Mouse (Mus musculus) ovary, postnatal 10 days (tissue): Measurements from ENCODE around the gene Foxo3.

Experiments used
- DNase-seq: peaks from one replicate; pipeline ENCODE4 v3.0.0; 2022; ENCODE audit warnings: low spot score

Gene Foxo3

DNA sequence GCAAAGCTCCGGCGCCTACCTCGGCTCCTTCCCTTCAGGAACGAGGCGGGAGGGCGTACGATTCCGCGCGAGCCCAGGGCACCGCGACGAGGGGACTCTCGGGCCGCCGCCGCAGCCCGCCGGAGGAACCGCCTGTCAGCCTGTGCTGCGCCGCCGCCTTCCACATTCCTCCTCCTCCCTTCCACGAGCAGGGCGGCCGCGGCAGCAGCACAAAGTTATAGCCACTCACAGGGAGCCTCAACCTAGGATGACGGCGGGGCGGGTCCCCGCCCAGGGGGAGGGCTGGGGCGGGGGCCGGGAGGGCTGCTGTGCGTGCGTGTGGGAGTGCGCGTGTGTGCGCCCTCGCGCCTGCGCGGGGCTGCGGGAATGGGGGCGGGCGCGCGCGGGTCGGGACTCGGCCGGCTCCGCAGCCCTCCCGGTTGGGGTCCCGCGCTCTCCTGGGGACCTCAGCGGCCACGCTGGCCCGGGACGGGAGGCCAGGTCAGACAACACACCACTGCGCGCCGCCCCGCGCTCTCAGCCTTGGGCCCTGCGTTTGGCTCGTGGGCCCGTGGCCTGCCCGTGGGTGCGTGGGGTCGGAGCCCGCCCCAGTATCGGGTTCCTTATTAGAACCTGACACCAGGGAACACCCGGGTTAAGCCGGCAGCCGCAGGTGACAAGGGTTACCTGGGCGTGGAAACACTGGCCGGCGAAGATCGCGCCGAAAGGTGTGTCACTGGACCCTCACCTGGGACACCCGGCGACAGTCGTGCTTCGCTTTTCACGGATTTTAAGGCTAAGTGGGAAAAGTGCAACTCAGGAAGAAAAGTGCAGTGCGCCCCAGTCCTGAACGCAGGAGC, at the start of gene Foxo3:
Gene Foxo3, minus strand, starts transcription at position 249 of the 839 bp plus-strand sequence.
- peak; percentile 77 for DNase-seq

DNA sequence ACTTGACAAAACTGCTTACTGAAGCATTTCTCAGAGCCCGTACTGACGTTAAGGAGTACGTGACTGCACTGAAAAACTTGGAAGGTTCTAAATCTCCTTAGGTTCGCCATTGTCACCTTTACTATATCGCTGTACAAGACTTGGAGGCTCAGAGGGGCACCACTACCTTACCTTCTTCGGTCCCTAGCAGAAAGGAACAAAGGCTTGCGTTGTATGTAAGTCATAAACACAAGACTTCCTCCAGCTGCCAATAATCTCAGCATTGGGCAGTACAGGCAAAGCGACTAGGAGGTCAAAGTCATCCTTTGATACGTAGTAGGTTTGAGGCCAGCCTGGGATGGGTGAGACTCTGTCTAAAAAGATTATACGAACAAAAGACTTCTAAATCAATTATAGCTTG, 48.8 kb upstream of the Foxo3 start:
- no peak for DNase-seq

DNA sequence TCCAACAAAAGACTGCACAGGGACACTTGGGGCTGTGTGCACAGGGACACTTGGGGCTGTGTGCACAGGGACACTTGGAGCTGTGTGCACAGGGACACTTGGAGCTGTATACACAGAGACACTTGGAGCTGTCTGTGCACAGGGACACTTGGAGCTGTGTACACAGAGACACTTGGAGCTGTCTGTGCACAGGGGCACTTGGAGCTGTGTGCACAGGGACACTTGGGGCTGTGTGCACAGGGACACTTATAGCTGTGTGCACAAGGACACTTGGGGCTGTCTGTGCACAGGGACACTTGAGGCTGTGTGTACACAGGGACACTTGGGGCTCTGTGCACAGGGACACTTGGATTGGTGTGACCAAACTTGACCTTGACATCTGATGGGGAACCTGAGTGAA, 47.4 kb upstream of the Foxo3 start:
- DNase-seq: no peak

DNA sequence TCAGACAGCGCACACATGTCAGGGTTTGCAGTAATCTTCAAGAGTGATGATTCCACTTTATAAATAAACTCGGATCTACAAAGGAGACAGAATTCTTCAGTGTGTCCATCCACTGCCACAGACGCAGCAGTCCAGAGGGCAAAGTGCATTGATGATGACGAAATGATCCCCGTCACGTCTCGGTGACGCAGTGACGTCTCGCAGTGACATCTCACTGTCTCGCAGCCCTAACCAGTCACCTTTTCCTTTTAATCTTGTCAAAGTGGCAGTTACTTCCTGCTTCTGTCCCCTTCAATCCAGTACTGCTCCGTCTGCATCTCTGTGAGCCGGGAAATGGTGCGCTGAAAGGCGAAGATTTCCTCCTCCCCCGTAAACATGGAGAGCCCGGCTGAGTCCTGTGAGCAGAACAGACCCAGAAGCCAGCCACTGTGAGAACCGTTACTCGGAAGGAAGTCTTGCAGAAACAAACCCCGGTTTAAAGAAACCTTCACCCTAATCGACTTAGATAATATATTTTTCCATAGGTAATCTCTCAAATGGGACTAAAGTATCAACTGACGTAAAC, 36.7 kb upstream of the Foxo3 start:
- no peak for DNase-seq

DNA sequence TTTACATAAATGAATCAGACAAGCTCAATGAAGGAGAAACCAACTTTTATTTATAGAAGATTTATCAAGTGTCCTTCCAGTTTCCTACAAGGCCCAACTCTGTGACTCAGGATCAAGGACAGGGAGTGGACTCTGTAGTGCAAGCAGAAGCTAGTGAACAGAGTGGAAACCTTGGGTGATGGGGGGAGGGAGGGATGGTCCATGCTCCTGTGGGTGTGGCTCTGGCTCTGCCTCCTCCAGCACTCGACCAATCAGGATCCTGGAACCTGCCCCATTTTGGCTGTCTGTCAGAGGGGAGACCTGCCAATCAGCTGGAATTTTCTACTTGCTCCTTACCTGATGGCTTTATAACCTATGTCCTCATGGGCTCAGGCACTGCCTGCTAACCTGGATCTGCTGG, 36.0 kb upstream of the Foxo3 start:
- DNase-seq: no peak

DNA sequence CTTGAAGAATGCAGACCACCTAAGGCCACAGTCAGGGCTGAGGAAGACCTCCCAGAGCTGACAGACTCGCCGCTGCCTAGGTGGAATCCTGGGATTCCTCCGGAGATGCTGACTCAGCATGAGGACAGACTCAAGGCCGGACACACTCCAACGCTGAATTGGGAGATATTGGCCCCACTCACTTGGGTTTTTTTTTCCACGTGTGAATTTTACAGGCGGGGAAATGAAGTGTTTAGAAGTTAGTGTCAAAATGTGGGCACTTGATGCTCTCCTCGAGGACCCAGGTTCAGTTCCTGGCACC, 32.1 kb upstream of the Foxo3 start:
- no peak for DNase-seq

DNA sequence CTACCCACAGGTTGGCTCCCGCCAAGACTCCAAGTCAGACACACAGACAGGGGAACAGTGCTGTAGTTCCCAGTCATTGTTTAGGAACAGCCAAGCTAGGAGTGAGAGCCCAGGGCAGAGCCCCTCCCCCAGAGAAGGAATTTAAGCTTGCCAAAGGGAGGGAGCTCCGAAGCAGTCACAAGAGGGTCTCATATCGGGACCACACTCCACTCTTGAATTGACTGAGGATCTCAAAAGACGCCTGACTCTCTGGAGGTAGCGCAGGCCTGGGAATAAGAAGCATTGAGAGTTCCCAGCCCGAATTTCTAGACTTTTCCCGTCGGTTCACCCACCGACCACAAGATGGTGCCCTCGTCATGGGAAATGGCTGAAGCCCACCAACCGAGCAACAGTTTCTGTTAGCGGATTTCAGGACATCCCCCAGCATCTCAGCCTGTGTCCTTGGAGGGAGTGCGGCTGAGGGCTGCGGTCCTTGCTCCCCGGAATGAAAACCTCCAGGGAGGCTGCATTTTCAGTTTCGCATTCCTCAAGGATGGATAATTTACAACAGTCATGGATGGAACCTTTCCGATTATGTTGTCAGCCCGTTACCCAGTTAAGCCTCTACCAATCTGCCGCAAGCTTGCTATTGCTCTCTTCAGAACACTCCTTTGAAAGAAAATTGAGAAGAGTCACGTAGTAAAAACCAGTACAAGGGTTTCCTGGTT, 31.6 kb upstream of the Foxo3 start:
- DNase-seq: peak; percentile 59

DNA sequence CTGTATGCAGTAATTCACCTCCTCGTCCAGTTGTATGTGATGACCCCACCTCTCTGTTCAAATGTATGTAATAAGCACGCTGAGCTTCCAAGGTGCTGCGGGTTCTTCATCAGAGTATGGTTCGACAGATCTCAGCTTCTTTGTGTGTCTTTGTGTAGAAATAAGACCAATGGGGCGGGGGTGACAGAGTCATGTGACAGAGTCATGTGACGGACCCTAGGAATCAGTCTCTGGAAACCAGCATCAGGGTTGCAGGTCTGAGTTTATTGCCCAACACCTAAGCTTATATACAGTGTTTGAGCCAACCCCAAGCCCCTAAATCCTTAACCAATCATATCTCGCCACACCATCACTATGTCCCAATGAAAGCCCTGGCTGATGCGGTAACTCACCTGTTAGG, 29.9 kb upstream of the Foxo3 start:
- DNase-seq: no peak

DNA sequence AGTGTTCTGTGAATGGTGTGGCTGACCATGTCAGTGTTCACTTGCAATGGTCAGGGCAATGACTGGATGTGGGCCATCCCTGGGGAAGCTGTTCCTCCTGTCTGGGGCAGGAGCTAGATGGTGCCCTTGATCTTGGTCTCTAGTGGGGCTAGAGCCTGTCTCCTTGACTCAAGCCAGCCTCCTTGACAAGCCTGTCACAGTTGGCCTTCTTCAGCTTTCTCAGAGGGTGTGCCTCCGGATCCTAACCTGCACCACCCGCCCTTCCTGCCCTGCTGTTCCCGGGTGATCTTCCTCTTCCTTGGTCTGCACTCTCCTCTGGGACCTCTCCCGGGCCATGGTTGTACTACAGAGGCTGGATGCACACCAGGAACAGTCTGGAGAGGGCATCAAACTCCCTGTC, 24.2 kb upstream of the Foxo3 start:
- DNase-seq: no peak

DNA sequence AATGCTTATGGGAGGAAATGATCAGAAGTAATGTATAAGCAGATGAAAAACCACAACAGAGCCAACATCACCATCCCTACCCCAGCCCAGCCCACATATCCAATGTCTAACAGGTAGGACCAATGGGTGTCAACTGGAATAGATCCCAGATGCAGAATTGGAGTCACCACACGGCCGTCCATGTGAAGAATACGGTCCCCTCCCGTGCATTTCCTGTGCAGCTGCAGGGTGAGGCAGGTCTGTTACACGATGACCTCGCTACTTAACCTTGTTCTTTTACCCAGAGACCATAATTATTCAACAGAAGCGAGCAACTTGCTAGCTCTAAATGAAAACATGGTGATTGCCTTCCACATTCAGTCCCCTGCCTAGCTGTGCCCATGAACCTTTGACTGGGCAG, 23.4 kb upstream of the Foxo3 start:
- DNase-seq: no peak

DNA sequence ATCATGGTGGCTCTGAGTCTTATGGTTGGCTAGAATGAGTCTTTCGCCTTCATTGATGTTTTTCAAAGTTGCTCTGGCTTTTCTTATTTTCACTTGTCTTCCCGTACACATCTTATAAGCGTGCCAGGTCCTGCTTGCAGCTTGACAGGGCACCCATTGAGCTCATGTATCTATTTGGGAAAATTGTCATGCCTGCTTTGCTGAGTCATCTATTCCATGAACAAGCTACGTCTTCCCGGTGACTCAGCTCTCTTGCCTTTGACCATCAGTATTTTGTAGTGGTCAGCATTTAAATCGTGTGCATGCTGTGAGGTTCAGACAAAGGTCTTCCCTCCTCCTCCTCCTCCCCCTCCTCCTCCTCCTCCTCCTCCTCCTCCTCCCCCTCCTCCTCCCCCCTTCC, 22.9 kb upstream of the Foxo3 start:
- DNase-seq: no peak

DNA sequence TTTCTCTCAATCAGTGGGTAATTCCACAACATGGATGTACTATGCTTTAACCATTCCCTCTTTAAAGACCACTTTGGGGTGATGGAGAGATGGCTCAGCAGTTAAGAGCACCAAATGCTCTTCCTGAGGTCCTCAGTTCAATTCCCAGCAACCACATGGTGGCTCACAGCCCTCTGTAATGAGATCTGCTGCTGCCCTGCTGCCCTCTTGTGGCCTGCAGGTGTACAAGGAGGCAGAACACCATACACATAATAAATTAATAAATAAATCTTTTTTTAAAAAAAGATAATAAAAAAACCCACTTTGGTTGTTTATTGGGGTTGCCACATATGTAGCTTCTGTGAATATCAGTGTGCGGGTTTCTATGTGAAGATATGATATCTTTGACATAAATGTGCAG, 21.4 kb upstream of the Foxo3 start:
- no peak for DNase-seq

DNA sequence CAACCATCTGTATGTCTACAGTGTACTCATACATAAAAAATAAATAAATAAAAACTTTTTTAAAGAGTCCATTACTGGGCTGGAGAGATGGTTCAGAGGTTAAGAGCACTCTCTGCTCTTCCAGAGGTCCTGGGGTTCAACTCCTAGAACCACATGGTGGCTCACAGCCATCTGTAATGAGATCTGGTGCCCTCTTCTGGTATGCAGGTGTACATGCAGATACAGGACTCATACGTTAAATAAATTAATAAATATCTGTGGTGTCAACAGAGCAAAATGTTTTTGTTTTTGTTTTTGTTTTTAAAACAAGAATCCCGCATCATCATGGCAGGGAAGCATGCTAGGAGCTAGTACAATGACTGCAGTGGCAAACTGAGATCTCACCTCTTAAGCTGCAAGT, 20.6 kb upstream of the Foxo3 start:
- no peak for DNase-seq

DNA sequence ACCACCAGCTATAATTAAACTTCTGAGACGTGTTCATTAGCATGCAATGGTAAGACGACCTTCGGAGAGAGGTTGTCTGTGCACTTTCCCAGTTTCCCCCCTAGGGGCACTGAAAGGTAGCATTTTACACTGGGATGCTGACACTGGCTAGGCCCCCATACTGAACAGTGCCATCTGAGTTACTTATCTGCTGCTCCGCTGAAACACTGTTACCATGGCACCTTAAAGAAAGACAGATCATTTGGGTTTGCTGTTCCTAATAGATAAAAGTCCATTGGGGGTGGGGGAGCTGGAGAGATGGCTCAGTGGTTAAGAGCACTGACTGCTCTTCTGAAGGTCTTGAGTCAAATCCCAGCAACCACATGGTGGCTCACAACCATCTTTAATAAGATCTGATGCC, 20.0 kb upstream of the Foxo3 start:
- no peak for DNase-seq

DNA sequence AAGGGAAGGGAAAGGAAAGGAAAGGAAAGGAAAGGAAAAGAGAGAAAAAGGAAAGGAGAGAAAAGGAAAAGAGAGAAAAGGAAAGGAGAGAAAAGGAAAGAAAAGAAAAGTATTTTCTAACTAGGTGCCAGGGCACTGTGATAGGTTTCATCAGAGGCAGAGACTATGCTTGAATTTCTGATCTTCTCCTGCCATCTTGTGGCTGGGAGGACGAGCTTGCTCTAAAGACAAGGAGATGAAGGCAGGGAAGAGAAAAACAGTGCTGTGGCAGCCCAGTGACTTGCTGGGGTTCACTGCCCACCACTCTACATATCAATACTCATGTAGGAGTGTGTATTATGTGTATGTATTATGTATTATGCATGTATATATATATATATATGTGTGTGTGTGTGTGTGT, 18.5 kb upstream of the Foxo3 start:
- no peak for DNase-seq

DNA sequence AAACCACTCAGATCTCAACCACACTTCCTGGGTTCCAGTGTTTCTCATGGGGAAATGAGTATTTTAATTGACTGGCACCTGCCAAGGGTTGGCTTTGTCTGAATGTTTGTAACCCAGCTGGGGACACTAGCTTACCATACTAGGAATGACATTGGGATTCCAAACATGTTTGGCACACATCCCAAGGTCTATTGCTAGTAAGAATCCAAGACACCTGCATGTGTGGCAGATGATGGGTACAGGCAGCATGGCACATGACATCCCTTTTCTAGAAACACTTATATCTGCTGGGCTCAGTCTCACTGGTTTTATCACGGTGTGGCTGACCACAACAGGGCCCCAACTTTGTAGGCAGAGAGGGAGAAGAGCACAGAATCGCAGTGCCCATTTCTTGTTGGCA, 17.8 kb upstream of the Foxo3 start:
- no peak for DNase-seq

DNA sequence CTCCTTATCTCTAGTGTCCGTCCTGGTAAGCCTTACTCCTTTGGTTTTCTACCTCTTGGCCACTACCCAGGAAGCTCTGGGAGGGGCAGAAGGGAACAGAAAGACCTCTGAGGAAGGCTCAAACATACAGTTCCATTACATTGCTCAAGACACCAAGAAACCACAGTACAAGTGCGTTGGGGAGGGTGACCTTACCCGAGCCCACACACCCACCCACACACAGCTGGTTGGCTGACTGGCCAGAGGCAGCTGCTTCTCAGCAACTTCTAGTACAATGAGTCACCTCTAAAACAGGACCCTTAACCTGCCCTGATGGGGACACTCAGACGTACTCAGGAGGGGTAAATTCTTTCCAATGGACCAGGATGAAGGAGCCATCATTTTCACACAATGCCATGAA, 17.3 kb upstream of the Foxo3 start:
- DNase-seq: no peak

DNA sequence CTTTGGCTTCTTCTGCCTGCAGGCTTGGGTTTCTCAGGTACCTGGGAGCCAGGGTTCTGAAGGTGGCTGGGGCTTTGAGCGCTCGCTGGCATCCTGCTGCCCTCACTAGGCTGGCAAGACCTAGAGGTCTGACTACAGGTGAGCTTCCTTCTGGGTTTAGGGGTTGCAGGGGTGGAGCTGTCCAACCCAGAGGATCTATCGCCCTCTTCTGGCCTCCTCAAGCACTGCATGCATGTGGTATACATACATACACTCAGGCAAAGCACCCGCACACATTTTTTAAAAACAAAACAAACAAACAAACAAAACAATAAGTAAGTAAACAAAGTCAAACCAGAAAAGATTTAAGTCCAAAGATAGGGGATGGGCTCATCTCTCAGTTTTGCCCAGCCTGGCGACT, 14.8 kb upstream of the Foxo3 start:
- DNase-seq: no peak

DNA sequence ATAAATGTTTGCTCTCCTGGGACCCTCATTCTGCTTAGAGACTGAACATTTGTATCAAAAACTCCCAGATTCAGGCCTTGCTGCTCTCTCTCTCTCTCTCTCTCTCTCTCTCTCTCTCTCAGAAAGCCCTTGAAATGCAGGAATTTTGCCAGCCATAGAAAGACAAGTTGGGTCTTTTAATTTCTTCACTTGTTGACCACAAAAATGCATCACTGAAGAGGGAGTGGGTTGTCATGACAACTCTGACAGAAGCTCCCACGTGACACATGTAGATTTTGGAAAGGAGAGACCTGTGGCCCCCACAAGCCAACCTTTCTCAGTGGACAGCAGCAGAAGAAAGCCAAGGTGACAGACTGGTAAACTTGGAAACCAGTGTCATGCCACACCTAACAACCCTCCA, 11.1 kb upstream of the Foxo3 start:
- no peak for DNase-seq

DNA sequence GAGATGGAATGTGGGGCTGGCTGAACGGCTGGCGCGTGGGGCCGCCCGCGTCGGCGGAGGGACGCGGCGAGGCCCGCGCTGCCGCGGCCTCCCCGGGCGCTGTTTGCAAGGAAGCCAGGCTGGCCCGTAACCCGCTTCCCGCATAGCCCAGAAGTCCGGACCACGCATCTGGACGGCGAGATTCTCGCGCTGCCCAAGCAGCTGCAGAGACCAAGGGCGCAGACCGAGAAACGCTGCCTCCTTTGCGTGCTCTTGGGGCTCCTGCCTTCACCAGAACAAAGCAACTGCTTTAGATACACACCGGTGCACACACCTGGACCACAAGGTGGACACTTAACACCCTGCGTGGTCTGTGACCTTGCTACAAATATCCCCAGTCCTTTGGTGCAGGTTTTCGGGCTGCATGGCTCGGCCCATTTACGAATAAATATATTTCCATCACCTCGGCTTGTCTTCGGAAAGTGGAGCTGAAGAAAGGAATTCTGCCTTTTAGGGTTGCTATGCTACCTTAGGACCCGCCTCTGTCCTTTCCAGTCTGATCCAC, 1.8 kb upstream of the Foxo3 start:
- no peak for DNase-seq

DNA sequence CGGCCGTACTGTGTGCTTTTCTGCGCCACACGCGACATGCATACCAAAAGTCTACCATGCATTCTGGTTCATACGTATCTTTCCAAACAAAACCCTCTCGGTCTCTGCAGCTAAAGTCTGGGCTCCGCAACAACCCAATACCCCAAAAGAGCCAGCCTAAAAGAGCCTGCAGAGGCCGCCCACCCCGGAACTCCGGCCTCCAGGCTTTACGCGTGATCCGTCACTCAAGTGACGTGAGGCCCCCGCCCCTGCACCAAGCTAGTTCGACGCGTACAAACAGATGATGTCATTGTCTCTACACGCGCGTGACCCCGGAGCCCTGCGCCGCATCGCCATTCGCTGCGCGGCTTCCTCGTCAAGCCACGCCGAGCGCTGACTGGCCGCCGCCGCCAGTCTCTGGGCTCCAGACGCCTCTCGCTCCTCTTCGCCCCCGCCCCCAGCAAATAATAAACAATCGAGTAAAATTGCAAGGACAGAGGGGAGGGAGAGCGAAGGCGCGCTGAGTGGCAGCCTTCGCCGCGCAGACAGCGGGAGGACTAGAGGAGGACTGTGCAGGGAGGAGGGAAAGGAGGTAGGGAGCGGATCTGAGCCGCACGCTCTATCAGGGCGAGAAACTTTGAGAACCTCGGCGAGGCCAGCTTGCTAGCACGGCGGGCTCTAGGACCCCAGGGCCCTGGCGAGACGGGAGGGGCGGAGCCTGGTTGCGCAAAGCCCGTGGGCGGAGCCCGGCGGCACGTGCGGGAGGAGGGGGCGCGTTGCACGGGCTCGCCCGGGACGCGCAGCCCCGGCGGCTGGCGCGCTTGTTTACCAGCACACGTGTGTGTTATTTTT, 1.1 kb upstream of the Foxo3 start:
- DNase-seq: peak; percentile 91

DNA sequence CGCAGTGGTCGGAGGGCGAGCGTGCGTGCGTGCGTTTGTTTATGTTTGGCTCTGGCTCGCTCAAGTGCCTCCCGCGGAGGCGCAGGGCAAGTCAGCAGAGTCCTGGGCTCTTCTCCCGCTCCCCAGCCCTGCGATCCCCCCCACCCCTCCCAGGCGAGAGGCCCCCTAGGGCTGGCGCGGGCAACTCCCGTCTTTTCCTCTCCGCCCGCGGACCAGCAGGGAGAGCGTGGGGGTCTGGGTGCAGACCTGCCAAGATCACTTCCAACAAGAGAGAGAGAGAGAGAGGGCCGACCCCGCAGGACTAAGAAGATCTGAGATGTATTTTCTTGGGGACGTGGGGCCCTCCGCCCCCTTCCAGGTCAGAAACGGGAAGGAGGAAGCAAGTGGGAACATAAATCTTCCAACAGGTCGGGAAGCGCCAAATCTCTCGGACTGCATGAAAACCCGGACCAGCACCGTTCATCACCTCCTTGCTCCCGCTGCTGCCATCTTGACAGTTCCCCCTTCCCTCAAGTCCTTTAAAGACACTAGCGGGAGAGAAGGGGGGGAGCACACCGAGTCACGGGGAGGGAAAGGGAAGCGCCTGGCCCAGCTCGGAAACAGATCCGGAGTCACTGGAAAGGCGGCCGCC, 569 bp downstream of the Foxo3 start:
- no peak for DNase-seq
